Mouse (Mus musculus): Measurements from ENCODE around the gene Glt1d1. TPM values are rescaled to one million over a fixed set of nuclear protein-coding genes. Genes with fewer than 3 reads are reported as not detected.
A peak's percentile ranks its signal among the peaks of the same experiment; 100 is the strongest.

The Glt1d1 gene
- 2.5 and 2.6 TPM in 2 replicates for polyA plus RNA-seq (2012; rRNA removed)

GRCm38 (mm10) chr5:127632167-127633145 is at the start of gene Glt1d1, which contains the start of gene Slc15a4:
Glt1d1 (plus strand) TSS chr5:127632262.
Slc15a4 (minus strand) TSS chr5:127632897.
- Histone ChIP-seq H3K27me3 (replicated peaks; ENCODE audit: control insufficient read depth, insufficient read depth, low read length) (no peaks in the 10 kb centered on the region), H3K27ac (ENCODE audit: insufficient read depth, low read depth, low read length) (peak within 1 kb of the TSS; percentile 49), H3K4me1 (ENCODE audit: control insufficient read depth, insufficient read depth, low read length) (no peaks in the 10 kb centered on the region; the same call in 1 of the 2 replicates), H3K36me3 (ENCODE audit: control insufficient read depth, insufficient read depth, low read length) (no peaks in the 10 kb centered on the region), H3K4me3 (ENCODE audit: insufficient read depth, low read depth, low read length) (peak within 1 kb of the TSS; percentile 64)
- under 1% methylated on average over 62 of the region's 62 CpGs for WGBS
- peak; percentile 66 for DNase-seq
- TF ChIP-seq POLR2A (IDR thresholded peaks at IDR 0.05; ENCODE audit: low read depth, low read length) (no peak), CTCF (conservative IDR thresholded peaks at IDR 0.05; ENCODE audit: insufficient read depth, insufficient read length, low read depth, low read length) (no peak)

- Histone ChIP-seq H3K36me3 (ENCODE audit: control insufficient read depth, insufficient read depth, low read length) (no peaks in the 10 kb centered on the region), H3K27me3 (replicated peaks; ENCODE audit: control insufficient read depth, insufficient read depth, low read length) (no peaks in the 10 kb centered on the region), H3K4me1 (ENCODE audit: control insufficient read depth, insufficient read depth, low read length) (no peaks in the 10 kb centered on the region), H3K27ac (ENCODE audit: insufficient read depth, low read depth, low read length) (no peak overlapping the region), H3K4me3 (ENCODE audit: insufficient read depth, low read depth, low read length) (no peak overlapping the region)
- no peak for DNase-seq
- WGBS = 86% methylated on average over 8 of the region's 8 CpGs
- no peak for TF ChIP-seq POLR2A (IDR thresholded peaks at IDR 0.05; ENCODE audit: low read depth, low read length)
- peak; percentile 34; the same call in 1 of the 2 replicates for TF ChIP-seq CTCF (conservative IDR thresholded peaks at IDR 0.05; ENCODE audit: insufficient read depth, insufficient read length, low read depth, low read length)
Observed at GRCm38 (mm10) chr5:127583658-127584057, 48.4 kb upstream of the Glt1d1 start.

GRCm38 (mm10) chr5:127587854-127588253 is 44.2 kb upstream of the Glt1d1 start:
- TF ChIP-seq CTCF (conservative IDR thresholded peaks at IDR 0.05; ENCODE audit: insufficient read depth, insufficient read length, low read depth, low read length) (no peak), POLR2A (IDR thresholded peaks at IDR 0.05; ENCODE audit: low read depth, low read length) (no peak)
- no peak for DNase-seq
- Histone ChIP-seq H3K4me1 (ENCODE audit: control insufficient read depth, insufficient read depth, low read length) (no peaks in the 10 kb centered on the region), H3K27me3 (replicated peaks; ENCODE audit: control insufficient read depth, insufficient read depth, low read length) (no peaks in the 10 kb centered on the region), H3K36me3 (ENCODE audit: control insufficient read depth, insufficient read depth, low read length) (no peaks in the 10 kb centered on the region), H3K27ac (ENCODE audit: insufficient read depth, low read depth, low read length) (no peak overlapping the region), H3K4me3 (ENCODE audit: insufficient read depth, low read depth, low read length) (no peak overlapping the region)
- 60% methylated on average over 6 of the region's 6 CpGs for WGBS

GRCm38 (mm10) chr5:127592406-127592805 is 39.7 kb upstream of the Glt1d1 start:
- H3K27ac ChIP-seq (ENCODE audit: insufficient read depth, low read depth, low read length) = no peak overlapping the region
- no peak for DNase-seq
- TF ChIP-seq CTCF (conservative IDR thresholded peaks at IDR 0.05; ENCODE audit: insufficient read depth, insufficient read length, low read depth, low read length) (no peak), POLR2A (IDR thresholded peaks at IDR 0.05; ENCODE audit: low read depth, low read length) (no peak)
- WGBS = 55% methylated on average over 5 of the region's 5 CpGs
- H3K27me3 ChIP-seq (replicated peaks; ENCODE audit: control insufficient read depth, insufficient read depth, low read length) = no peaks in the 10 kb centered on the region
- no peak overlapping the region for H3K4me3 ChIP-seq (ENCODE audit: insufficient read depth, low read depth, low read length)
- no peaks in the 10 kb centered on the region for H3K4me1 ChIP-seq (ENCODE audit: control insufficient read depth, insufficient read depth, low read length)
- no peaks in the 10 kb centered on the region for H3K36me3 ChIP-seq (ENCODE audit: control insufficient read depth, insufficient read depth, low read length)

- WGBS = 69% methylated on average over 6 of the region's 6 CpGs
- H3K27me3 ChIP-seq (replicated peaks; ENCODE audit: control insufficient read depth, insufficient read depth, low read length) = no peaks in the 10 kb centered on the region
- TF ChIP-seq POLR2A (IDR thresholded peaks at IDR 0.05; ENCODE audit: low read depth, low read length) (no peak), CTCF (conservative IDR thresholded peaks at IDR 0.05; ENCODE audit: insufficient read depth, insufficient read length, low read depth, low read length) (peak; percentile 58)
- peak; percentile 38 for DNase-seq
- no peak overlapping the region for H3K27ac ChIP-seq (ENCODE audit: insufficient read depth, low read depth, low read length)
- no peaks in the 10 kb centered on the region for H3K36me3 ChIP-seq (ENCODE audit: control insufficient read depth, insufficient read depth, low read length)
- no peak overlapping the region for H3K4me3 ChIP-seq (ENCODE audit: insufficient read depth, low read depth, low read length)
- H3K4me1 ChIP-seq (ENCODE audit: control insufficient read depth, insufficient read depth, low read length) = no peaks in the 10 kb centered on the region
Observed at GRCm38 (mm10) chr5:127592854-127593253, 39.2 kb upstream of the Glt1d1 start.

- no peak for DNase-seq
- Histone ChIP-seq H3K36me3 (ENCODE audit: control insufficient read depth, insufficient read depth, low read length) (no peaks in the 10 kb centered on the region), H3K4me1 (ENCODE audit: control insufficient read depth, insufficient read depth, low read length) (no peaks in the 10 kb centered on the region), H3K27me3 (replicated peaks; ENCODE audit: control insufficient read depth, insufficient read depth, low read length) (no peaks in the 10 kb centered on the region), H3K4me3 (ENCODE audit: insufficient read depth, low read depth, low read length) (no peak overlapping the region), H3K27ac (ENCODE audit: insufficient read depth, low read depth, low read length) (no peak overlapping the region)
- TF ChIP-seq CTCF (conservative IDR thresholded peaks at IDR 0.05; ENCODE audit: insufficient read depth, insufficient read length, low read depth, low read length) = no peak
- no peak for TF ChIP-seq POLR2A (IDR thresholded peaks at IDR 0.05; ENCODE audit: low read depth, low read length)
- WGBS = 94% methylated on average over 3 of the region's 3 CpGs
Observed at GRCm38 (mm10) chr5:127595676-127596075, 36.4 kb upstream of the Glt1d1 start.

GRCm38 (mm10) chr5:127596862-127597261 is 35.2 kb upstream of the Glt1d1 start:
- Histone ChIP-seq H3K36me3 (ENCODE audit: control insufficient read depth, insufficient read depth, low read length) (peaks cover 1% of the 10 kb centered on the region), H3K27ac (ENCODE audit: insufficient read depth, low read depth, low read length) (no peak overlapping the region), H3K4me1 (ENCODE audit: control insufficient read depth, insufficient read depth, low read length) (no peaks in the 10 kb centered on the region), H3K4me3 (ENCODE audit: insufficient read depth, low read depth, low read length) (no peak overlapping the region), H3K27me3 (replicated peaks; ENCODE audit: control insufficient read depth, insufficient read depth, low read length) (no peaks in the 10 kb centered on the region)
- 82% methylated on average over 7 of the region's 7 CpGs for WGBS
- no peak for DNase-seq
- TF ChIP-seq CTCF (conservative IDR thresholded peaks at IDR 0.05; ENCODE audit: insufficient read depth, insufficient read length, low read depth, low read length) (no peak), POLR2A (IDR thresholded peaks at IDR 0.05; ENCODE audit: low read depth, low read length) (no peak)

Measured in kidney, adult 2 months (tissue).